Mouse (Mus musculus): Measurements from ENCODE around the gene Fbxo41.

Fbxo41 gene

GRCm38 (mm10) chr6:85502911-85503250, at the start of gene Fbxo41:
TSS of gene Fbxo41 (minus strand) at chr6:85502994.
- DNase-seq (ENCODE audit: low read depth) = peak; percentile 14

DNA sequence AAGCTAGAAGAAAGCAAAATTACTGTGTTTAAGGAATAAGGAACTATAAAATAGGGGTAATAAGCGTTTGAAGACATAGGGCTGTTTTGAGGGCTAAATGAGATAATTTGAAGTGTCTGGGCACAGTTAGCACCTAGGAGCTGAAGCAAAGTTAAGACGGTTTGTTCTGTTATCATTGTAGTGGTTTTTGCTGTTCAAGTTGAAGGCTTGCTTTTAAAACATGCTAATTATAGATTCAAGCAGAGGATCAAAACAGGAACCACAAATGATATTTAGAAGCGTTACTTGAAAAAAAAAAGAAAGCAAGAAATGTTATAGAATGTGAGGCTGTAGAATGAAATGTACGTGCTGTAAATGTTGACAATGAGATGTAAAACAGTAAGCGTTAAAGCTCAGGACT, 44.8 kb upstream of the Fbxo41 start:
- no peak for DNase-seq (ENCODE audit: low read depth)

DNA sequence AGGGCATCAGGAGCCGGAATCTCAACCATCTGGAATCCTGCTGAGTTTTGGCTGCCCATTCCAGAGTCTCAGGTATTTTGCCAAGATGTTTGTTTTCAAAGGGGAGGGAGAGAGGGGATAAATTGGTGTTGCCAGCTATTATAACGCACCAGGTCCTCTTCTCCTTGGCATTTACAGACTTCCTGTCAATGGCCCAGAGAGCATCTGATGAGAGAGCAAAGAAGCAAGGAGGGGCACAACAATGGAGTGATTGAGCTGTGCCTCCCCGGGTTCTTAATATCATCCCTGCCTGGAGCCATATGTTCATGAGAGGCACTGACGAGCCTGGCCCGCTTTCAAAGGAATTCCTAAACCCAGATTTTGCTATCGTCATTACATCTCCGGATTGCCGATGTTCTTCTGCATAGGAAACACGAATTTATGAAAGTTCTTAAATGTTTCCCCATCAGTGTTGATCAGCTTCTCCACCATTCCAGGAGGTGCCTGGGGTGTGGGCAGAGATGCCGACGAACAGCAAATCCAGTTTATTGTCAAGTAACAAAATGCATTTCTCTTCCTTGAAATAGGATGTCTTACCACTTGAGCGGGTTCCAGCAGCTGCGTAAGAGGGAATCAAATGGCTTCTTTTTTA, 41.6 kb upstream of the Fbxo41 start:
- DNase-seq (ENCODE audit: low read depth) = no peak

DNA sequence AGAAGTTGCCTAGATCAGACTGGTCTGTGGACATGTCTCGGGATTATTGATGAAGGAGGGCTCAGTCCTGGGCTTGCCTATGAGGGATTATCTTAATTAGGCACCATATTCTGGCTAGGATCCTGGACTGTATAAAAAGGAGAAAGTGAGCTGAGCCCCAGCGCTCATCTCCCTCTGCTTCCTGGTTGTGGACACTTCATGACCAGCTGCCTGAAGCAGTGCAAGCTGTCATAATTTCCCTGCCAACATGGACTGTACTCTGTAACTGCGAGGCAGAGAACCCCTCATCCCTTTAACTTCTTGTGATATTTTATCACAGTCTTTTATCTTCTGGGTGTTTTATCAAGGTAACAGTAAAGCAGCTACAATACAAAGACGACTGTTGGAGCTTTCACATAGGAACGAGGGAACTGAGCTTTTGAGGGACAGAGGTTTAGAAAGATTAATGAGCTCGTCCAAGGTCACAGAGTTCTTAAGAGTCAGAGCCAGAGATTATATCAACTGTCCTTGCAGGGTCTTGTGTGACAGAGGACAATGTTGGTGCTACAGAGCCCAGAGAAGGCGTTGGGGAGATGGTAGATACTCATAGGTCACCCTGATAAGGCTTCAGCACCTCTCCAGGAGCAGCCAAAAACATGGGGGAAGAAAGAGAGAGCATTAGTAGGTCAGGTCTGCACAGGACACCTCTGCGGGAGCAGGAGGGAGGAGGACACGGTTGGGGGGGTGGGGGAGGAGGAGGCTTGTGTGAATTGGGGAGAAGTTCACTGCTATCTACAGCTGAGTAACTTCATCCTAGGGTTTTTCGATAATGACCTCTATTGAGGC, 40.8 kb upstream of the Fbxo41 start:
- no peak for DNase-seq (ENCODE audit: low read depth)

- no peak for DNase-seq (ENCODE audit: low read depth)
Observed at GRCm38 (mm10) chr6:85522825-85523224, 20.0 kb upstream of the Fbxo41 start.

GRCm38 (mm10) chr6:85522026-85522425, 19.2 kb upstream of the Fbxo41 start:
- DNase-seq (ENCODE audit: low read depth) = no peak

DNA sequence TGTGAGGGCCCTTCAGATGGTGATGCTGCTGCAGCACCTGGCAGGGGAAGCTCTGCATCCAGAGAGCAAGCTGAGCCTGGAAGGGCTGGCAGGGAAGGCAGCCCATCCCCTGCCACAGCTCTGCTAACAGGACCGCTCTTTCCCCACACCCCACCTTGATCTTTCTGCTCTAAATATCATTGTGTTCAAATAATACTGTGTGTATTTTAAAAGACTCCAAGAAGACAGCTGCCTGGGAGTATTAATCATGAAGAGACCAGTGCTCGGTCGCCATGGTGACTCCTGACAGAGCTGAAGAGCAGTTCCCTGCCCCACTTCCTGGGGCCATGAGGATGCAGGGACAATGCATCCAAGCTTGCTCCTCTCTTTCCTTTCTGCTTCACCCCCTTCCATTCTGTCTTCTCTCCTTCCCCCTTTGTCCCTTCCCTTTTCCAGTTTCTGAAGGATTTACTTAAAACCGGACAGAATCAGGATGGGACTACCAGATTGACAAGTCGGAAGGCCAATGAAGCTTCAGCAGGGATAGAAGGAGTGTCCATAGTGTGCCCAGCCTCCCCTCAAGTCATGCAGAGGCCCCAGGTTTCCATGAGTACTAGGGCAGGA, 15.4 kb upstream of the Fbxo41 start:
- DNase-seq (ENCODE audit: low read depth) = no peak

- DNase-seq (ENCODE audit: low read depth) = no peak
Observed at GRCm38 (mm10) chr6:85515941-85516340, 13.1 kb upstream of the Fbxo41 start.

- peak; percentile 80 for DNase-seq (ENCODE audit: low read depth)
Observed at GRCm38 (mm10) chr6:85513531-85513910, 10.7 kb upstream of the Fbxo41 start, which contains the start of gene Egr4. TSS of gene Egr4 (minus strand) at chr6:85513589.

DNA sequence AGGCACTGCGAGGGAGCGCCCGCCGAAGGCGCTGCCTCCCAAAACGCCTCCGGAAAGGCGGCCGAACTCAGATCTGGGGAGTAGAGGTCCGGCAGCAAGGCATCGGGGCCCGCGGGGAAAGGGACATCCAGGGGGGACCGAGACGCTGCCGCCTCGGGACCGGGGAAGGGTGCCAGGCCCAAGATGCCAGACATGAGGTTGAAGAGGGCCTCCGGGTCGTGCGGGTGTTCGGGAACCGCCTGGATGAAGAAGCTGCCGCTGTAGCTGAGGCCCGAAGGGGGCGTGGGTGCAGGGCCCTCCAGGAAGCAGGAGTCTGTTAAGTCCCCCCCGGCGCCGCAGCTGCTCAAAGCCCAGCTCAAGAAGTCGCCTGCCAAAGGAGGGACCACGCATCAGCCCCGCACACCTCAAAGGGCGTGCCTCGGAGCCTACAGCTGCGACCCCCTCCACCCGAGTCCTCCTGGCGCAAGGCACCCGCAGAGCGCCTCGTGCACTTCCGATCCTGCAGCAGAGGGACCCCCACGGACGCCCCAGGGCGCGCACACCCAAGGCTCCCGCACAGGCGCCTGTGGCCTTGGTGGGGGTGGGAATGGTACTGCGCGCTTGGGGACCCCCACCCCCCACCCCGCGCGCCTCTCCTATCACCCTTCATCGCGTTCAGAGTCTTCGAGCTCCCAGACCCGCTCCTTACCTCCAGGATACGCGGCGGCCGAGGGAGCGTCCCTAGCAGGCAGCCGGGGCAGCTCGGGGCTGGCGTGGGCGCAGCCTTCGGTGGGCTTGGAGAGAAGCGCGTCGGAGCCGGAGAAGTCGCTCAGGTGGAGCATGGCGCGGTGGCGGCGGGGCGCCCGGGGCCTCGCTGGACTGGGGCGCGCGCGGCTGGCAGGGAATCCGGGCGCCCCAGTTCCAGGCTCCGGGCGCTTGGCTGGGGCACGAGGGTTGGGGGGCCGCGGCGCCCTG, 10.1 kb upstream of the Fbxo41 start:
- peak; percentile 10 for DNase-seq (ENCODE audit: low read depth)

- peak; percentile 5 for DNase-seq (ENCODE audit: low read depth)
Observed at GRCm38 (mm10) chr6:85512056-85512440, 9.3 kb upstream of the Fbxo41 start.

DNA sequence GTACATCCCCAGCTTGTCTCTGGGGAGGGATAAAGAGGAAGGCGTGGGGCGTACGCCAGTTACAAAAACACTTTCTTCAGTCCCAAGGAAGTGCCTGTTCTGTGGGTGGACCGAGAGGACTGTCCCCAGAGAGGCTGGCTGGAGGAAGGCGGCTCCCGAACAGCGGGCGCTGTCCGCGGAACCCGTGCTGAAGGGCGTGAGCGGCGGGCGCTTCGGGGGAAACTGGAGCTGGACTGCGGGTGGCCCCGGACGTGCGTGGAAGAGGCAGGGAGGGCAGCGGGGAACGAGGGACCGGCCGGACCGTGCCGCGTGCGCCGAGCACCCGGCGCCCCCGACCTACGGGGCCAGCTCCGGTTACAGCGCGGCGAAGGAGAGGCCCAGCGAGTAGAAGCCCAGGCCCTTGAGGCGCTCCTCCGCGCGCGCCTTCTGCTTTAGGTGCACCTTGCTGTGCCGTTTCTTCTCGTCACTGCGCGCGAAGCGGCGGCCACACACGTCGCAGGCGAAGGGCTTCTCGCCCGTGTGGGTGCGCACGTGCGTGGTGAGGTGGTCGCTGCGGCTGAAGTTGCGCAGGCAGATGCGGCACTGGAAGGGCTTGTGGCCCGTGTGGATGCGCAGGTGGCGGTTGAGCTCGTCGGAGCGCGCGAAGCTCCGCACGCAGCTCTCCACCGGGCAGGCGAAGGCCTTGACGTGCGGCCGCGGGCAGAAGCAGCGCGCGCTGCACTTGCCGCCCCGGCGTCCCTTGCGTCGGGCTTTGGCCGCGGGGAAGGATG, 8.7 kb upstream of the Fbxo41 start:
- DNase-seq (ENCODE audit: low read depth) = peak; percentile 25

- DNase-seq (ENCODE audit: low read depth) = peak; percentile 39
Observed at GRCm38 (mm10) chr6:85510476-85510875, 7.7 kb upstream of the Fbxo41 start.

GRCm38 (mm10) chr6:85508602-85509001, 5.8 kb upstream of the Fbxo41 start:
- no peak for DNase-seq (ENCODE audit: low read depth)

GRCm38 (mm10) chr6:85504908-85505307, 2.1 kb upstream of the Fbxo41 start:
- no peak for DNase-seq (ENCODE audit: low read depth)

GRCm38 (mm10) chr6:85502103-85502910, 487 bp downstream of the Fbxo41 start:
- no peak for DNase-seq (ENCODE audit: low read depth)

DNA sequence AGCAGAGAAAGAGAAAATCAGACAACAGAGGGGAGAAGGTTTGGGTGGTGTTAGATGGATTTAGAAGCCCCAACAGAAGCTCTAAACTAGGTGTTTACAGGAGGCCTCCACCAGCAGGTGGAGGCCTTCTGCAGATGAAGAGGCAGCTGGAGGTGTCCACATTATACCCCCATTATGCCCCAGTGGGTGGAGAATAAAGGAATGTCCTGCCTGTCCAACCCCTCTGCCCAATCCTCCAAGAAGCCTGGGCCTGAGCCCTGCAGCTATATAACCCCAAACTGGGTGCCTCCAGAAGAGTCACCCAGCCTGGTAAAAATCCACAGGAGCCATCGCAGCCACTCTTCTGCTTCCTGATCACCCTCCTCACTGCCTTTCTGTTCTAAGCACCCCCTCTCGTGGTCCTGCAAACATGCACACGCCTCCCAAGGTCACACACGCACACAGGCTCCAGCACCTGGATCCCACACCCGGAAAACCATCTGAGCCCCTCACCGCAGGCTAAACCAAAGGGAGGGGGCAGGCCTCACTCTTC, 1.2 kb downstream of the Fbxo41 start:
- DNase-seq (ENCODE audit: low read depth) = no peak

GRCm38 (mm10) chr6:85500416-85500815, 2.4 kb downstream of the Fbxo41 start:
- no peak for DNase-seq (ENCODE audit: low read depth)

DNA sequence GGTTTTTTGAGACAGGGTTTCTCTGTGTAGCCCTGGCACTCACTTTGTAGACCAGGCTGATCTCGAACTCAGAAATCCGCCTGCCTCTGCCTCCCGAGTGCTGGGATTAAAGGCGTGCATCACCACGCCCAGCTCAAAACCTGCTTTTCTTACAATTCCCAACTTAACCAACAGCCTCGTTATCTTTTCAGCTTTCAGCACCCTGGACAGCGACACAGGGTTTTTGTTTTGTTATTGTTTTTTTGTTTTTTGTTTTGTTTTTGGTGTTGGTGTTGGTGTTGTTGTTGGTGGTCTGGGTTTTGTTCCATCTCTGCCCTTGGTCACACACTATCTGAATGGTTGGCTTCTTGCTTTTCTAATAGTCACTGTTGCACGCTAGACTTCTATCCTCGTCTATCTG, 4.6 kb downstream of the Fbxo41 start:
- peak; percentile 45 for DNase-seq (ENCODE audit: low read depth)

- DNase-seq (ENCODE audit: low read depth) = no peak
Observed at GRCm38 (mm10) chr6:85496976-85497375, 5.8 kb downstream of the Fbxo41 start.
